11 mouse cellular contexts compared by ENCODE assay signal in the genomic region with DNA sequence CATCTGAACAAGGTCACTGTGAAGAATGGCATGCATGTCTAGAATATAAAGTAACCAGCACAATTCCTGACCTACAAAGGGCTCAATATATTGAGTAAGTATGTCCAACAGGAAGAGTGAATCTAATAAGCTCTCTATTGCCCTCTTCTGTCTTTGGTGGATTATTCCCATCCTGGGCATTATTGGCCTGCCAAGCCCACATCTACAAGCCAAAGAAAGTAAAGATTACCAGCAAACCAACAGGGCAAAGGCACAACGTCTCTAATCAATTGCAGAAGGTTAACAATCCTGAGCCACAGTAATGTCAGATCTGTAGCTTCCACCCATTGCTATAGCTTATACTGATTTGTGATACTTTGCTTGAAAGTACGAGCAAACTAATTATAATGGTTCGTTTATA. TPM values are rescaled to one million over a fixed set of nuclear protein-coding genes. Genes with fewer than 3 reads are reported as not detected.
DNase-seq lines count a peak whose midpoint lies in the region; ATAC-seq lines count a peak whose summit lies in the region.
"Had no signal": no experiment of that assay in that cellular context is flagged by ENCODE, and none has a peak within 500 bp of the region (broad histone marks: within the 10 kb centered on the region; RNA-seq: fewer than 3 reads in every experiment).

No protein-coding gene starts in this region.

- intact Hi-C loops in heart, postnatal 36 days (cut with DNase I) = loop anchor here (2.0 kb wide), 1 partner anchor 38 kb away; the partner anchor contains the start of gene Ttpal

- peaks cover 38% of the 10 kb centered on the region for H3K36me3 ChIP-seq in heart, embryonic 14.5 days (ENCODE audit: control insufficient read depth, insufficient read depth, low read length)

- no peak for ATAC-seq in heart, embryonic 14.5 days (ENCODE audit: insufficient number of reproducible peaks, insufficient read depth, low FRiP score, low read depth)
- no peak for ATAC-seq in monocyte, adult 5-6 weeks (replicated peaks; ENCODE audit: insufficient number of reproducible peaks, low FRiP score, low TSS enrichment, poor library complexity, severe bottlenecking)

- peak overlapping the region; percentile 23; the same call in 1 of the 2 replicates for H3K4me2 ChIP-seq in heart, embryonic 14.5 days (ENCODE audit: low read length)
- H3K4me2 ChIP-seq: forebrain, embryonic 12.5 days had no signal

- peak overlapping the region in 1 of 2 experiments; percentile 26; a peak in 1 of 4 replicates for H3K27ac ChIP-seq in heart, embryonic 14.5 days (replicated peaks in 1 of 2; ENCODE audit: control insufficient read depth in 1 of 2, insufficient read depth in 1 of 2, low read depth in 2 of 2, low read length in 2 of 2)
- H3K27ac ChIP-seq: forebrain, embryonic 12.5 days had no signal

- WGBS in heart, embryonic 14.5 days = 77% methylated on average over 3 of the region's 3 CpGs

- no peak for DNase-seq in heart, postnatal 36 days
- peak; percentile 8 for DNase-seq in retina, postnatal 1 day
- DNase-seq in retina, embryonic 14.5 days (ENCODE audit: low spot score) = no peak
- peak; percentile 57 for DNase-seq in induced T-regulatory cell, adult 2 months (ENCODE audit: low read depth)
- DNase-seq in left cerebral cortex, adult 9 months (ENCODE audit: low spot score in 2 of 2) = no peak
- DNase-seq: gastrocnemius, postnatal 14 days; lung, embryonic 14.5 days had no signal

- no peak overlapping the region for H3K9ac ChIP-seq in heart, embryonic 14.5 days (ENCODE audit: low read length)
- H3K9ac ChIP-seq: forebrain, embryonic 12.5 days; lung, embryonic 14.5 days had no signal

- no peaks in the 10 kb centered on the region for H3K9me3 ChIP-seq in heart, embryonic 14.5 days (ENCODE audit: control insufficient read depth, low read length)
- H3K9me3 ChIP-seq: forebrain, embryonic 12.5 days; G1E had no signal

- H3K27me3 ChIP-seq in heart, embryonic 14.5 days (ENCODE audit: control insufficient read depth, insufficient read depth, low read length) = no peaks in the 10 kb centered on the region
- H3K27me3 ChIP-seq: forebrain, embryonic 12.5 days had no signal

- peaks cover 15 to 66% of the 10 kb centered on the region in 2 experiments for H3K4me1 ChIP-seq in heart, embryonic 14.5 days (ENCODE audit: control insufficient read depth in 2 of 2, insufficient read depth in 2 of 2, low read length in 2 of 2)

- H3K4me3 ChIP-seq in heart, embryonic 14.5 days (ENCODE audit: control insufficient read depth in 1 of 2, insufficient read depth in 1 of 2, low read depth in 1 of 2, low read length in 2 of 2) = no peak overlapping the region
- H3K4me3 ChIP-seq: forebrain, embryonic 12.5 days had no signal

RNA-seq across cellular contexts. Expression of gene Serinc3, which starts 4.4 kb away (rescaled TPM):
- 76.5 and 79.0 TPM in 2 replicates for polyA plus RNA-seq in heart, embryonic 14.5 days (2014; fragmentation: Nextera tagmentation; extraction: Ambion mirVana)
- total RNA-seq in heart, postnatal 36 days (2021) = 100 to 1,000 TPM; 316 to 421 TPM
- 811 to 879 TPM (median 868 TPM) in 3 replicates for total RNA-seq in monocyte, adult 5-6 weeks (2017)

RNA-seq across cellular contexts. Expression of gene Pkig, which starts 17.7 kb away (rescaled TPM):
- 324 and 359 TPM in 2 replicates for polyA plus RNA-seq in heart, embryonic 14.5 days (2014; fragmentation: Nextera tagmentation; extraction: Ambion mirVana)
- 100 to 1,000 TPM; 221 to 229 TPM for total RNA-seq in heart, postnatal 36 days (2021)
- total RNA-seq in monocyte, adult 5-6 weeks (2017) = 35.5 to 40.2 TPM (median 39.7 TPM) in 3 replicates

RNA-seq across cellular contexts. Expression of gene Ttpal, which starts 38.4 kb away (rescaled TPM):
- polyA plus RNA-seq in heart, embryonic 14.5 days (2014; fragmentation: Nextera tagmentation; extraction: Ambion mirVana) = 23.7 and 24.2 TPM in 2 replicates
- total RNA-seq in heart, postnatal 36 days (2021) = 10 to 100 TPM in 1 of 2 experiments, 1 to 10 TPM in 1; 9.9 to 11.6 TPM
- 23.3 to 53.6 TPM (median 28.7 TPM) in 3 replicates for total RNA-seq in monocyte, adult 5-6 weeks (2017)

Comparison
In these comparisons a context has a peak if more than half of its experiments do, and no peak if none do; other contexts are left out.
1. DNase-seq: peak in retina, postnatal 1 day (single experiment) and induced T-regulatory cell, adult 2 months (single experiment); none in heart, postnatal 36 days (0 of 2), retina, embryonic 14.5 days (single experiment) and left cerebral cortex, adult 9 months (0 of 2).